In genomic region chr3:138144060-138144641, GRCm38 (mm10) we compare ENCODE assay signal across 8 mouse cellular contexts. TPM values are rescaled to one million over a fixed set of nuclear protein-coding genes. Genes with fewer than 3 reads are reported as not detected.
DNase-seq lines count a peak whose midpoint lies in the region; ATAC-seq and TF ChIP-seq lines count a peak whose summit lies in the region.

No protein-coding gene starts in this region.

- H3K4me1 ChIP-seq in heart, embryonic 14.5 days (ENCODE audit: control insufficient read depth in 2 of 2, insufficient read depth in 2 of 2, low read length in 2 of 2), result peaks cover 4 to 5% of the 10 kb centered on the region in 2 experiments; a peak in 3 of 4 replicates
- H3K4me1 ChIP-seq in MEL (ENCODE audit: control insufficient read depth in 1 of 2, insufficient read depth in 2 of 2, low read length in 2 of 2), result no peaks in the 10 kb centered on the region
- H3K4me1 ChIP-seq in hindbrain, embryonic 10.5 days (replicated peaks), result peaks cover 4% of the 10 kb centered on the region; the same call in 1 of the 2 replicates
- H3K4me1 ChIP-seq in midbrain, embryonic 13.5 days (replicated peaks), result peaks cover 7% of the 10 kb centered on the region

- peak overlapping the region; percentile 63 to 70 for H3K4me3 ChIP-seq in heart, embryonic 14.5 days (ENCODE audit: control insufficient read depth in 1 of 2, insufficient read depth in 1 of 2, low read depth in 1 of 2, low read length in 2 of 2)
- H3K4me3 ChIP-seq in MEL (ENCODE audit: control insufficient read depth in 1 of 2, insufficient read depth in 1 of 2, low read depth in 2 of 2, low read length in 2 of 2), result peak overlapping the region; percentile 81 to 89
- peak overlapping the region; percentile 76 for H3K4me3 ChIP-seq in hindbrain, embryonic 10.5 days
- peak overlapping the region; percentile 58 for H3K4me3 ChIP-seq in midbrain, embryonic 13.5 days (replicated peaks)

- DNase-seq in heart, adult 9 months (ENCODE audit: low spot score in 2 of 2), result no peak
- no peak for DNase-seq in MEL (ENCODE audit: low read depth, low spot score)
- no peak for DNase-seq in hindbrain, embryonic 10.5 days (ENCODE audit: low spot score)
- no peak for DNase-seq in adrenal gland, adult 18-20 months (ENCODE audit: low spot score in 2 of 2)
- DNase-seq in right cerebral cortex, postnatal 14 days, result no peak

- WGBS in heart, embryonic 14.5 days, result under 1% methylated on average over 18 of the region's 18 CpGs
- WGBS in hindbrain, embryonic 10.5 days, result under 1% methylated on average over 18 of the region's 18 CpGs
- WGBS in midbrain, embryonic 13.5 days, result under 1% methylated on average over 18 of the region's 18 CpGs

- H3K27ac ChIP-seq in heart, embryonic 14.5 days (replicated peaks in 1 of 2; ENCODE audit: control insufficient read depth in 1 of 2, insufficient read depth in 1 of 2, low read depth in 2 of 2, low read length in 2 of 2), result peak overlapping the region; percentile 100
- H3K27ac ChIP-seq in MEL (ENCODE audit: control insufficient read depth, low read depth, low read length), result peak overlapping the region; percentile 98
- peak overlapping the region; percentile 98 for H3K27ac ChIP-seq in hindbrain, embryonic 10.5 days
- H3K27ac ChIP-seq in midbrain, embryonic 13.5 days, result peak overlapping the region; percentile 98

- H3K27me3 ChIP-seq in heart, embryonic 14.5 days (ENCODE audit: control insufficient read depth, insufficient read depth, low read length), result no peaks in the 10 kb centered on the region
- H3K27me3 ChIP-seq in MEL (ENCODE audit: control insufficient read depth in 1 of 2, insufficient read depth in 2 of 2, low read length in 2 of 2), result no peaks in the 10 kb centered on the region
- H3K27me3 ChIP-seq in hindbrain, embryonic 10.5 days (ENCODE audit: insufficient read depth, poor library complexity, severe bottlenecking), result no peaks in the 10 kb centered on the region
- no peaks in the 10 kb centered on the region for H3K27me3 ChIP-seq in midbrain, embryonic 13.5 days

- no peak for TF ChIP-seq EP300 in MEL (IDR thresholded peaks at IDR 0.05; ENCODE audit: low read depth in 1 of 2, low read length in 2 of 2)

- no peaks in the 10 kb centered on the region for H3K9me3 ChIP-seq in heart, embryonic 14.5 days (ENCODE audit: control insufficient read depth, low read length)
- no peaks in the 10 kb centered on the region for H3K9me3 ChIP-seq in MEL (replicated peaks; ENCODE audit: insufficient read depth, low read length)
- no peaks in the 10 kb centered on the region for H3K9me3 ChIP-seq in hindbrain, embryonic 10.5 days
- H3K9me3 ChIP-seq in midbrain, embryonic 13.5 days, result no peaks in the 10 kb centered on the region

- no peak; a peak in 1 of 4 replicates for TF ChIP-seq POLR2A in MEL (IDR thresholded peaks at IDR 0.05; ENCODE audit: control insufficient read depth in 1 of 2, insufficient read depth in 1 of 2, low read depth in 1 of 2, low read length in 2 of 2, poor library complexity in 1 of 2)

- TF ChIP-seq RAD21 in MEL (IDR thresholded peaks at IDR 0.05; ENCODE audit: low read depth, low read length), result no peak

- H3K9ac ChIP-seq in heart, embryonic 14.5 days (ENCODE audit: low read length), result peak overlapping the region; percentile 88
- peak overlapping the region; percentile 98 for H3K9ac ChIP-seq in MEL (ENCODE audit: control insufficient read depth, low read depth, low read length, poor library complexity, severe bottlenecking)
- H3K9ac ChIP-seq in midbrain, embryonic 13.5 days (replicated peaks), result peak overlapping the region; percentile 78

- peak overlapping the region; percentile 82 for H3K4me2 ChIP-seq in heart, embryonic 14.5 days (ENCODE audit: low read length)
- H3K4me2 ChIP-seq in midbrain, embryonic 13.5 days (replicated peaks), result peak overlapping the region; percentile 66

- H3K79me2 ChIP-seq in MEL (ENCODE audit: control insufficient read depth, insufficient read depth, low read length, poor library complexity), result peaks cover 8% of the 10 kb centered on the region; the same call in 1 of the 2 replicates

- TF ChIP-seq CTCF in MEL (IDR thresholded peaks at IDR 0.05 in 2 of 3, conservative IDR thresholded peaks at IDR 0.05 in 1 of 3; ENCODE audit: control insufficient read depth in 1 of 3, insufficient read depth in 1 of 3, low read depth in 2 of 3, low read length in 3 of 3, poor library complexity in 1 of 3, severe bottlenecking in 1 of 3), result no peak

- no peak for ATAC-seq in heart, embryonic 14.5 days (ENCODE audit: insufficient number of reproducible peaks, insufficient read depth, low FRiP score, low read depth)
- ATAC-seq in midbrain, embryonic 13.5 days, result no peak
- no peak for ATAC-seq in erythroid progenitor cell, adult 5-6 weeks (replicated peaks; ENCODE audit: low FRiP score, poor library complexity, severe bottlenecking)

- H3K36me3 ChIP-seq in heart, embryonic 14.5 days (ENCODE audit: control insufficient read depth, insufficient read depth, low read length), result peaks cover 10% of the 10 kb centered on the region
- peaks cover 3 to 8% of the 10 kb centered on the region in 2 experiments for H3K36me3 ChIP-seq in MEL (ENCODE audit: control insufficient read depth in 1 of 2, insufficient read depth in 2 of 2, low read length in 2 of 2)
- peaks cover 11% of the 10 kb centered on the region for H3K36me3 ChIP-seq in hindbrain, embryonic 10.5 days
- H3K36me3 ChIP-seq in midbrain, embryonic 13.5 days, result peaks cover 5% of the 10 kb centered on the region

TF ChIP-seq in MEL, 35 proteins besides CTCF, POLR2A, EP300 and RAD21:
- TF ChIP-seq GATA1 (IDR thresholded peaks at IDR 0.05; ENCODE audit: low read depth, low read length), result no peak
- TF ChIP-seq MAZ (IDR thresholded peaks at IDR 0.05; ENCODE audit: low read depth, low read length), result 0 out of 2 replicates have a peak, but pooled peaks have one; percentile 33
- TF ChIP-seq TCF12 (IDR thresholded peaks at IDR 0.05; ENCODE audit: low read depth, low read length), result 0 out of 2 replicates have a peak, but pooled peaks have one; percentile 9
- TF ChIP-seq CHD1 (IDR thresholded peaks at IDR 0.05; ENCODE audit: low read depth, low read length), result peak; percentile 98

RNA-seq across cellular contexts. Expression of gene Mttp, which starts 0.6 kb away (rescaled TPM):
- 6.9 and 7.5 TPM in 2 replicates for polyA plus RNA-seq in heart, embryonic 14.5 days (2014; fragmentation: Nextera tagmentation; extraction: Ambion mirVana)
- total RNA-seq in MEL (2012; rRNA removed), result 2.5 and 2.7 TPM in 2 replicates
- 1 to 10 TPM in 1 of 2 experiments, not detected in 1; 4.4 TPM for polyA plus RNA-seq in MEL (2012; ENCODE audit: insufficient read depth in 1 of 2, insufficient read length in 2 of 2, low read depth in 1 of 2, low replicate concordance in 2 of 2, missing spikeins in 1 of 2)
- 9.2 and 9.9 TPM in 2 replicates for polyA plus RNA-seq in hindbrain, embryonic 10.5 days (2016; fragmentation: Nextera tagmentation; extraction: Ambion mirVana)
- polyA plus RNA-seq in midbrain, embryonic 13.5 days (2015; fragmentation: Nextera tagmentation; extraction: Ambion mirVana), result 10.3 and 11.9 TPM in 2 replicates
- total RNA-seq in erythroid progenitor cell, adult 5-6 weeks (2015; ENCODE audit: low replicate concordance), result 0.72 TPM in 1 of 2 replicates, not detected in the other
- 0.26 and 0.91 TPM in 2 replicates for total RNA-seq in erythroid progenitor cell, adult 5-6 weeks (2017; ENCODE audit: low replicate concordance)
- 10 to 100 TPM in 1 of 2 experiments, 1 to 10 TPM in 1; 3.7 to 10.4 TPM for total RNA-seq in adrenal gland, adult 18-20 months (2021)

RNA-seq across cellular contexts. Expression of gene Trmt10a, which starts 0.9 kb away (rescaled TPM):
- 7.0 and 7.7 TPM in 2 replicates for polyA plus RNA-seq in heart, embryonic 14.5 days (2014; fragmentation: Nextera tagmentation; extraction: Ambion mirVana)
- total RNA-seq in MEL (2012; rRNA removed), result 9.7 and 12.1 TPM in 2 replicates
- 10 to 100 TPM in 1 of 2 experiments, not detected in 1; 18.1 TPM for polyA plus RNA-seq in MEL (2012; ENCODE audit: insufficient read depth in 1 of 2, insufficient read length in 2 of 2, low read depth in 1 of 2, low replicate concordance in 2 of 2, missing spikeins in 1 of 2)
- 12.5 and 15.1 TPM in 2 replicates for polyA plus RNA-seq in hindbrain, embryonic 10.5 days (2016; fragmentation: Nextera tagmentation; extraction: Ambion mirVana)
- polyA plus RNA-seq in midbrain, embryonic 13.5 days (2015; fragmentation: Nextera tagmentation; extraction: Ambion mirVana), result 8.9 and 9.3 TPM in 2 replicates
- 8.0 and 8.3 TPM in 2 replicates for total RNA-seq in erythroid progenitor cell, adult 5-6 weeks (2015; ENCODE audit: low replicate concordance)
- 10.7 and 30.7 TPM in 2 replicates for total RNA-seq in erythroid progenitor cell, adult 5-6 weeks (2017; ENCODE audit: low replicate concordance)
- total RNA-seq in adrenal gland, adult 18-20 months (2021), result 10 to 100 TPM in 1 of 2 experiments, 1 to 10 TPM in 1; 7.6 to 10.8 TPM

RNA-seq across cellular contexts. Expression of gene 4930579F01Rik, which starts 49.5 kb away (rescaled TPM):
- polyA plus RNA-seq in heart, embryonic 14.5 days (2014; fragmentation: Nextera tagmentation; extraction: Ambion mirVana), result not detected in 2 replicates
- total RNA-seq in MEL (2012; rRNA removed), result not detected in 2 replicates
- polyA plus RNA-seq in MEL (2012; ENCODE audit: insufficient read depth in 1 of 2, insufficient read length in 2 of 2, low read depth in 1 of 2, low replicate concordance in 2 of 2, missing spikeins in 1 of 2), result not detected
- polyA plus RNA-seq in hindbrain, embryonic 10.5 days (2016; fragmentation: Nextera tagmentation; extraction: Ambion mirVana), result not detected in 2 replicates
- polyA plus RNA-seq in midbrain, embryonic 13.5 days (2015; fragmentation: Nextera tagmentation; extraction: Ambion mirVana), result not detected in 2 replicates
- not detected in 2 replicates for total RNA-seq in erythroid progenitor cell, adult 5-6 weeks (2015; ENCODE audit: low replicate concordance)
- total RNA-seq in erythroid progenitor cell, adult 5-6 weeks (2017; ENCODE audit: low replicate concordance), result not detected in 2 replicates
- total RNA-seq in adrenal gland, adult 18-20 months (2021), result not detected
